Mouse (Mus musculus) heart, postnatal 0 days (tissue): ENCODE measurements around the gene Adck2. TPM values are rescaled to one million over a fixed set of nuclear protein-coding genes. Genes with fewer than 3 reads are reported as not detected.

ENCODE experiments used
- ATAC-seq: fragments of 200-750 bp; cut with Nextera tagmentation; 2 replicates; pipeline ENCODE4 v1.8.0; 2017; ENCODE audit warnings: low read depth, moderate number of reproducible peaks, moderate library complexity; ENCODE audit not compliant: insufficient read depth
- DNase-seq: peaks from one replicate; pipeline ENCODE4 v3.0.0-alpha.2; 2016; ENCODE audit warnings: low spot score
- H3K27ac ChIP-seq: fragments of 300-500 bp; sonication (generic); 2 replicates; pipeline ENCODE4 v1.5.1; 2014; ENCODE audit warnings: low read depth, mild to moderate bottlenecking
- H3K27me3 ChIP-seq: fragments of 300-500 bp; sonication (generic); 2 replicates; pipeline ENCODE4 v1.6.1; 2014; ENCODE audit warnings: low read length, mixed read lengths; ENCODE audit not compliant: control insufficient read depth, insufficient read depth
- H3K36me3 ChIP-seq: fragments of 300-500 bp; sonication (generic); replicated peaks from 2 replicates; pipeline ENCODE4 v1.6.1; 2014; ENCODE audit warnings: low read length, mixed read lengths; ENCODE audit not compliant: control insufficient read depth, insufficient read depth
- H3K4me1 ChIP-seq: fragments of 300-500 bp; sonication (generic); 2 replicates; pipeline ENCODE4 v1.6.1; 2014; ENCODE audit warnings: antibody characterized with exemption; ENCODE audit not compliant: control insufficient read depth, insufficient read depth
- H3K4me2 ChIP-seq: fragments of 300-500 bp; sonication (generic); 2 replicates; pipeline ENCODE4 v1.6.1; 2014; ENCODE audit warnings: low read depth, mild to moderate bottlenecking, low read length, moderate library complexity
- H3K4me3 ChIP-seq: fragments of 300-500 bp; sonication (generic); 2 replicates; pipeline ENCODE4 v1.5.1; 2014; ENCODE audit warnings: low read depth, low read length
- H3K9ac ChIP-seq: fragments of 300-500 bp; sonication (generic); replicated peaks from 2 replicates; pipeline ENCODE4 v1.6.1; 2014; ENCODE audit warnings: low read depth, low read length, mixed read lengths
- H3K9me3 ChIP-seq: fragments of 300-500 bp; sonication (generic); replicated peaks from 2 replicates; pipeline ENCODE4 v1.6.1; 2016; ENCODE audit warnings: low read length; ENCODE audit not compliant: control insufficient read depth
- CTCF ChIP-seq: IDR thresholded peaks from 2 replicates; pipeline ENCODE4 v1.5.1; 2016; ENCODE audit warnings: antibody characterized with exemption, control low read depth, low read depth
- EP300 ChIP-seq: IDR thresholded peaks from 2 replicates; pipeline ENCODE4 v1.6.1; 2016; ENCODE audit warnings: antibody characterized with exemption, low read depth
- WGBS: fragments of 180-500 bp; shearing (Covaris S2); extraction: QIAGEN DNeasy Blood & Tissue Kit; methylation state at CpG from one replicate; pipeline ENCODE4 v1.1.7; 2014; 5-methylcytosine and 5-hydroxymethylcytosine counted together
- polyA plus RNA-seq: library from polyadenylated mRNA; unstranded; fragments of >200 nt; fragmentation: Nextera tagmentation; extraction: Ambion mirVana; gene quantifications from 2 replicates; pipeline ENCODE4 v1.2.1, GENCODE M21; 2015
- total RNA-seq: library from RNA; depleted of rRNA; stranded (reverse); fragments of >200 nt; gene quantifications from 2 replicates; pipeline ENCODE4 v1.2.3, GENCODE M21; 2014; ENCODE audit warnings: low replicate concordance

Gene Adck2
- total and polyA plus RNA-seq, 2 experiments from 2014 or later: 22.4 to 24.4 TPM

DNA sequence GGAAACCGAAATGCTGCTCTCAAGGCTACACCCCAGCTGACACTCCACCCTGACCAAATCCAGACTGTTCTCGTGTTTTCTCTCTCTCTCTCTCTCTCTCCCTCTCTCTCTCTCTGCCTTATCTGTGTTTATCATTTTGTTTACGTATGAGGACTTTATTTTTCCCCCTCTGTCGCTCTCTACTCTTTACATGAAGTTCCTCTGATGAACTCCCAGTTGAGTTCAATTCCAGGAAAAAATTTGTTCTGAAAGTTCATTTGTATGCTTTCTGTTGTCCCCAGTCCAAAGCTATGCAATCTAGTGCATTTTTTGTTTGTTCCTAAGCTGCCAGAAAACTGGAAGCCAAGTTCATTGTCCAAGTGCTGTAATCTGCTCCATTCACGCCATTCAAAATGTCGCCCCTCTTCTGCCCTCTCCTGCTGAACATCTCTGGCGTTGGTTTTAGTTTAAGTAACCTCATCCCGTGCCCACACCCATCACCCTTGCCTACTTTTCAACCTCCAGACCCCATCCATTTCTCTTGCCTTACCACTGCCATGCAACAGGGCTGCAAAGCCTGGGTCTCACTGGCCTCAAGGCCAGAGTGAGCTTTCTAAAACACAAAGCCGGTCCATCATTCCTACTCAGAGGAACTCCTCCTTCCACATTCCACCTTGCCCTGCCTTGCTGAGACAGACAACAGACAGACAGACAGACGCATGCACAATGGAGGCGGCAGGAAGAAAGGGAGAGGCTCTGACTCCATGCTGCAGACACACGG, 18.6 kb upstream of the Adck2 start:
- no peaks in the 10 kb centered on the region for H3K4me1 ChIP-seq
- H3K4me3 ChIP-seq: 0 out of 2 replicates have a peak overlapping the region, but pooled peaks have one; percentile 5
- no peak for DNase-seq
- H3K9ac ChIP-seq: no peak overlapping the region
- peak overlapping the region; percentile 64 for H3K27ac ChIP-seq
- H3K27me3 ChIP-seq: no peaks in the 10 kb centered on the region
- H3K9me3 ChIP-seq: no peaks in the 10 kb centered on the region
- no peaks in the 10 kb centered on the region for H3K36me3 ChIP-seq
- ATAC-seq: no peak
- peak overlapping the region; percentile 80 for H3K4me2 ChIP-seq
- no peak for TF ChIP-seq CTCF
- 63% methylated on average over 12 of the region's 12 CpGs for WGBS

- ATAC-seq: no peak
- H3K9ac ChIP-seq: no peak overlapping the region
- H3K4me1 ChIP-seq: no peaks in the 10 kb centered on the region
- TF ChIP-seq EP300: no peak
- TF ChIP-seq CTCF: no peak
- 65% methylated on average over 2 of the region's 2 CpGs for WGBS
- H3K27me3 ChIP-seq: no peaks in the 10 kb centered on the region
- H3K4me2 ChIP-seq: peak overlapping the region; percentile 80
- H3K9me3 ChIP-seq: no peaks in the 10 kb centered on the region
- no peaks in the 10 kb centered on the region for H3K36me3 ChIP-seq
- peak overlapping the region; percentile 64; the same call in 1 of the 2 replicates for H3K27ac ChIP-seq
- no peak overlapping the region for H3K4me3 ChIP-seq
- no peak for DNase-seq
Observed at GRCm38 (mm10) chr6:39555648-39555945, 18.1 kb upstream of the Adck2 start.

DNA sequence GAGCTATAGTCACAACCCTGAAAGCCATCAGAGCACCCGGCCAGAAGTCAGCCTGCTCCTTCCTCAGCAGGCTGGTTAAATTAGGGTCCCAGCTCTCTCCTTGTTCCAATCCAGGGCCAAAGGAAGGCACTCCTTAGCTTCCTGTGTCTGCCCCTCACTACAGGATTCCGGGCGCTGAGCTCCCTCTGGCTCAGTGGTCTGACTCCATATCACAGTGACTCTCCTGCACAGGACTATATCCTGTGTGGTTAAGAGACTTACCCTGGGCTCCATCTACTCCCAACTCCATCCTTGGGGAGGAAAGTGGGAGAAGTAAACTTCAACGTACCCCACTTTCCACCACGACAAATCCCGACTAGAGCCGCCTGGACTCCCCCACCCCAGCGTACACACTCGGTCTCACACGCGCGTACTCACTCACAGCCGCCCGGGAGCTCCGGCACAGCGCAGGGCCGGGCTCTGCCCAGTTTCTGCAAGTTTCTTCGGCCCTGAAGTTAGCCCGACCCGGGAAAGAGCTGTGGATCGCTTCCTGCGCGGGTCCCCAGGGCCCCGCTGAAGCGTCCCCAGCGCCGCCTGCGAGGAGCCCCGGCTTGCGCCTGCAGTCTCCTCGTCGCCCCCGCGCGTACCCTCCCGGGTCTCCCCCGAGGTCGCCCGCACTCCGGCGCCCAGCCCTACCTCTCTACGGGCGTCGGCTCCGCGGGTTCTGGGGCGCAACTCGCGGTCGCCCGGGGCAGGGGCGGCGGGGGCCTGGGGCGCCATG, 16.6 kb upstream of the Adck2 start:
- ATAC-seq (peak; percentile 66), DNase-seq (no peak)
- Histone ChIP-seq H3K9ac (peak overlapping the region; percentile 84), H3K9me3 (no peaks in the 10 kb centered on the region), H3K27me3 (no peaks in the 10 kb centered on the region), H3K4me1 (no peaks in the 10 kb centered on the region), H3K4me2 (peak overlapping the region; percentile 80), H3K36me3 (no peaks in the 10 kb centered on the region), H3K27ac (peak overlapping the region; percentile 88), H3K4me3 (peak overlapping the region; percentile 77)
- TF ChIP-seq EP300 (no peak), CTCF (no peak)
- 1% methylated on average over 51 of the region's 54 CpGs for WGBS

DNA sequence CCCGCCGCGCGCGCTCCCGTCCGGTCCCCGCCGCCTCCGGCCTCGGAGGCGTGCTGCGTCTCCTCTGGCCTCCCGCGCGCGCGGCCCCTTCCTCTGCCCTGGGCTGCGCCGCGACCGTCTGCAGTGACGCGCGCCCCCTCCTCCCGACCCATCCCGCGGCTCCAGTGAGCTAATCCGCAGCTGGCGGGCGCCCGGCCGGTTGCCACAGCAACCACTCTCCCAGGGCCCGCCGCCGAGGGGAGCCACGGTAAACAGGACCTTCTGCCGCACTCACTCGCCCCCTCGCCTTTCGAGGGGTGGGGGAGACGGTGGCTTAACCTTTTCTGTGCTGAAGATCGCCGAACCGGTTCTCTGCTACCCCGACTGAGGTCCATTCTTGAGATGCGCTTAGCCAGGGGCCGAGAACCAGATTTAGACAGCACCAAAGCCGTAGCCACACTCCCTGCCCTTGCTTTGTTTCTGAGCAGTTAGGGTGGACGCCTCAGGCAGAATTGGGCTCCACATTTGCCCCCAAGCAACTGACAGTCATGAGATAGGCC, 15.9 kb upstream of the Adck2 start, which contains the start of gene Dennd2a:
Gene Dennd2a (minus strand): TSS at position 145 of the 539 bp plus-strand sequence.
- Histone ChIP-seq H3K27me3 (no peaks in the 10 kb centered on the region), H3K4me3 (peak within 1 kb of the TSS; percentile 77), H3K27ac (peak within 1 kb of the TSS; percentile 88), H3K4me1 (no peaks in the 10 kb centered on the region), H3K36me3 (no peaks in the 10 kb centered on the region), H3K9me3 (no peaks in the 10 kb centered on the region), H3K9ac (peak within 1 kb of the TSS; percentile 84), H3K4me2 (peak within 1 kb of the TSS; percentile 80)
- 2% methylated on average over 30 of the region's 50 CpGs for WGBS
- ATAC-seq: peak; percentile 85
- TF ChIP-seq CTCF: no peak
- TF ChIP-seq EP300: no peak
- DNase-seq: peak; percentile 65

DNA sequence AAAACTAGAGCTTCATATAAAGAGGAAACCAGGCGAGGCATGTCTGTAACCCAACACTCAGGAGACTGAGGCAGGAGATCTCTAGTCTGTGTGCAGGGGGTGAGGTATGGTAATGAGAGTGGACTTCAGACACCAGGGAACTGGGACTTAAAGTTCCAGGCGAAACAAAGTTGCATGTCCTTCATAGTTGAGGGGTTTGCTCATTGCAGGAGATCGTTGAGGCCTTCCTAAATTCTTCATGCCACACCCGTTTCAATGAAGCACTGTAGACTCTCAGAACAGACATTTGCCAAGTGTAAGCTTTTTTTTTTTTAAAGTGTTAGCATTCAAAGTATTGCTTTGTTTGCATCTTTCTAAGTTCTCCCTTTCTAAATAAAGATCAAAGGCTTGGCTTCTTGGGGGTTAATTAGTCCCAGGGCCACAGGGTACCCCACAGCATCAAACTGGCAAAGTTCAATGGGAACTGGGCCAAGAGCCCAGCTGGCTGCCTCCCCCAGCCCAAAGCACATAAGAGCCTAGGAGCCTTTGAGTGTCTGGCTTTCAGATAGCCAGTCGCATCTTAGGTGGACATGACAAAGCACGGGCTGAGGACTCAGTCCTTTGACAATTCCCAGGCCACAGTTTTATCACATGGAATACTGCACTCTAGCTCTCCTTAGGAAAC, 14.3 kb upstream of the Adck2 start:
- H3K9ac ChIP-seq: no peak overlapping the region
- H3K9me3 ChIP-seq: no peaks in the 10 kb centered on the region
- H3K36me3 ChIP-seq: no peaks in the 10 kb centered on the region
- H3K4me3 ChIP-seq: no peak overlapping the region
- ATAC-seq (no peak), DNase-seq (no peak)
- no peak overlapping the region for H3K4me2 ChIP-seq
- 69% methylated on average over 6 of the region's 6 CpGs for WGBS
- no peak overlapping the region for H3K27ac ChIP-seq
- TF ChIP-seq EP300 (no peak), CTCF (no peak)
- H3K27me3 ChIP-seq: no peaks in the 10 kb centered on the region
- H3K4me1 ChIP-seq: no peaks in the 10 kb centered on the region
